Mouse (Mus musculus) MEL (cell line): Measurements from ENCODE around the gene Pgd.
"Not testable (repeated sequence)": the region's sequence is repeated elsewhere in the genome, so short reads cannot be mapped to it uniquely, and the experiment has no call there.

Experiments used
- CTCF ChIP-seq, 3 experiments: IDR thresholded peaks in 2 of 3; conservative IDR thresholded peaks in 1 of 3; 2 replicates each; pipeline ENCODE4 v1.5.1; 2011 to 2012; ENCODE audit warnings: low read length in 3 of 3, low read depth in 2 of 3, mild to moderate bottlenecking in 2 of 3, improper control_type of control experiment in 1 of 3, inconsistent platforms in 1 of 3, mixed read lengths in 1 of 3, moderate library complexity in 1 of 3; ENCODE audit not compliant: control insufficient read depth in 1 of 3, insufficient read depth in 1 of 3, poor library complexity in 1 of 3, severe bottlenecking in 1 of 3
- ELF1 ChIP-seq: IDR thresholded peaks from 2 replicates; pipeline ENCODE4 v1.6.1; 2014; ENCODE audit warnings: low read depth, mild to moderate bottlenecking, inconsistent platforms, low read length, improper control_type of control experiment, moderate library complexity
- GATA1 ChIP-seq: IDR thresholded peaks from 2 replicates; pipeline ENCODE4 v1.6.1; 2011; ENCODE audit warnings: low read depth, low read length, improper control_type of control experiment
- NRF1 ChIP-seq: IDR thresholded peaks from 2 replicates; pipeline ENCODE4 v1.6.1; 2014; ENCODE audit warnings: low read depth, mild to moderate bottlenecking, inconsistent platforms, low read length, improper control_type of control experiment, moderate library complexity; ENCODE audit not compliant: poor library complexity, insufficient read depth, severe bottlenecking
- POLR2A ChIP-seq, 2 experiments: IDR thresholded peaks; 2 replicates each; pipeline ENCODE4 v1.6.1; 2011 to 2012; ENCODE audit warnings: low read length in 2 of 2, mild to moderate bottlenecking in 2 of 2, control low read depth in 1 of 2, improper control_type of control experiment in 1 of 2, low read depth in 1 of 2, moderate library complexity in 1 of 2; ENCODE audit not compliant: control insufficient read depth in 1 of 2, insufficient read depth in 1 of 2, poor library complexity in 1 of 2
- POLR2AphosphoS2 ChIP-seq: IDR thresholded peaks from 2 replicates; pipeline ENCODE4 v1.6.1; 2011; ENCODE audit warnings: low read length, improper control_type of control experiment
- RAD21 ChIP-seq: IDR thresholded peaks from 2 replicates; pipeline ENCODE4 v1.6.1; 2011; ENCODE audit warnings: mild to moderate bottlenecking, low read depth, low read length, improper control_type of control experiment
- TBP ChIP-seq: IDR thresholded peaks from 2 replicates; pipeline ENCODE4 v1.8.0; 2011; ENCODE audit warnings: low read depth, low read length, improper control_type of control experiment
- USF1 ChIP-seq: IDR thresholded peaks from 2 replicates; pipeline ENCODE4 v1.6.1; 2014; ENCODE audit warnings: low read depth, mild to moderate bottlenecking, inconsistent platforms, low read length, improper control_type of control experiment, moderate library complexity
- ZC3H11A ChIP-seq: IDR thresholded peaks from 2 replicates; pipeline ENCODE4 v1.6.1; 2012; ENCODE audit warnings: low read depth, mild to moderate bottlenecking, inconsistent platforms, low read length, improper control_type of control experiment
- ZNF384 ChIP-seq: IDR thresholded peaks from 2 replicates; pipeline ENCODE4 v1.6.1; 2012; ENCODE audit warnings: low read depth, mild to moderate bottlenecking, inconsistent platforms, low read length, improper control_type of control experiment

GRCm38 (mm10) chr4:149214468-149214867 lies 47.9 kb upstream of the Pgd start:
- not testable (repeated sequence) for TF ChIP-seq USF1; CTCF (IDR thresholded peaks at IDR 0.05 in 2 of 3, conservative IDR thresholded peaks at IDR 0.05 in 1 of 3; ENCODE audit: control insufficient read depth in 1 of 3, insufficient read depth in 1 of 3, low read depth in 2 of 3, low read length in 3 of 3, poor library complexity in 1 of 3, severe bottlenecking in 1 of 3); TBP; NRF1; ELF1; ZC3H11A; RAD21; POLR2AphosphoS2; ZNF384; POLR2A (IDR thresholded peaks at IDR 0.05; ENCODE audit: control insufficient read depth in 1 of 2, insufficient read depth in 1 of 2, low read depth in 1 of 2, low read length in 2 of 2, poor library complexity in 1 of 2); GATA1
